Mouse (Mus musculus): ENCODE data around the gene Hist1h2bc.

Hist1h2bc gene

GRCm38 (mm10) chr13:23732156-23732804, 48.3 kb downstream of the Hist1h2bc start:
- no peak for DNase-seq (ENCODE audit: low read depth, low spot score)

GRCm38 (mm10) chr13:23737091-23737490, 53.1 kb downstream of the Hist1h2bc start:
- DNase-seq (ENCODE audit: low read depth, low spot score): no peak

GRCm38 (mm10) chr13:23738041-23738440, 54.0 kb downstream of the Hist1h2bc start:
- DNase-seq (ENCODE audit: low read depth, low spot score): no peak

GRCm38 (mm10) chr13:23738677-23739068, 54.7 kb downstream of the Hist1h2bc start, which contains the start of gene Hist1h1c:
Gene Hist1h1c (plus strand): TSS chr13:23738808.
- DNase-seq (ENCODE audit: low read depth, low spot score): peak; percentile 95

GRCm38 (mm10) chr13:23739069-23739921, 55.3 kb downstream of the Hist1h2bc start:
- peak; percentile 99 for DNase-seq (ENCODE audit: low read depth, low spot score)

GRCm38 (mm10) chr13:23739922-23740252, 55.9 kb downstream of the Hist1h2bc start:
- DNase-seq (ENCODE audit: low read depth, low spot score): no peak

GRCm38 (mm10) chr13:23740256-23740840, 56.3 kb downstream of the Hist1h2bc start:
- peak; percentile 32 for DNase-seq (ENCODE audit: low read depth, low spot score)

- peak; percentile 27 for DNase-seq (ENCODE audit: low read depth, low spot score)
Observed at GRCm38 (mm10) chr13:23740910-23741309, 56.9 kb downstream of the Hist1h2bc start.

- DNase-seq (ENCODE audit: low read depth, low spot score): peak; percentile 92
Observed at GRCm38 (mm10) chr13:23742007-23742406, 58.0 kb downstream of the Hist1h2bc start.

Data from ZHBTc4 (cell line).